Mouse (Mus musculus) stomach, postnatal 0 days (tissue): ENCODE results near the gene Slc36a4.

ENCODE experiments used
- CTCF ChIP-seq: IDR thresholded peaks from 2 replicates; pipeline ENCODE4 v1.5.1; 2016; ENCODE audit warnings: antibody characterized with exemption, low read depth, mild to moderate bottlenecking, moderate library complexity
- EP300 ChIP-seq: optimal IDR thresholded peaks from 2 replicates; pipeline ENCODE3; 2016; ENCODE audit warnings: antibody characterized with exemption

- TF ChIP-seq CTCF: no peak
- no peak for TF ChIP-seq EP300
Observed at GRCm38 (mm10) chr9:15766379-15766778, 56.8 kb downstream of the Slc36a4 start.
